Mouse (Mus musculus): ENCODE measurements around the gene Rpp38. TPM values are rescaled to one million over a fixed set of nuclear protein-coding genes. Genes with fewer than 3 reads are reported as not detected.

The Rpp38 gene
- polyA plus RNA-seq, 2 experiments, result 9.9 to 14.4 TPM

DNA sequence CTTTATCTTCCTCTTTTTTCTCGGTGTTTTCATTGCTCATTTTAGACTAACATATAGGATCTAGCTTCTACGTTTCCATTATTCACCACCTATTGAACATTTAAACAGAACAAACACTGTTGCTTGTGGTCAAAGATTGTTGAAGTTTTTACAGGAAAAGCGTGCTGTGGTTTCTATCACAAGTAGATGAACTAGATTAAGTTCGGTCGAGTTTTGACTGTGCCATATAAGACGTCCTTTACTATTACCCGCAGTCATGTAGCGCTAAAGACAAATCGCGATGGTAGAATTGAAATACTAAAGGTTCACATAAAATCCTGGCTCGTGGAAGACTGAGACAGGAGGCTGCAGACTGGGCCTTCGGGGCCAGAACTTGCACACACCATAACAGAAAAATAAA, 1.3 kb upstream of the Rpp38 start:
- TF ChIP-seq EP300 (IDR thresholded peaks at IDR 0.05; ENCODE audit: low read depth) (no peak), CTCF (IDR thresholded peaks at IDR 0.05; ENCODE audit: low read depth) (no peak)
- ATAC-seq (ENCODE audit: insufficient read depth) (no peak), DNase-seq (ENCODE audit: low read depth in 3 of 3, low spot score in 3 of 3) (no peak)
- Histone ChIP-seq H3K27me3 (ENCODE audit: control insufficient read depth, insufficient read depth, low read length) (no peaks in the 10 kb centered on the region), H3K4me1 (replicated peaks; ENCODE audit: control insufficient read depth in 2 of 2, insufficient read depth in 2 of 2, low read length in 1 of 2) (peaks cover 0 to 18% of the 10 kb centered on the region in 2 experiments; a peak in 3 of 4 replicates), H3K9me3 (ENCODE audit: control insufficient read depth, low read length) (no peaks in the 10 kb centered on the region), H3K4me3 (ENCODE audit: insufficient read depth in 1 of 2, low read depth in 2 of 2, low read length in 2 of 2) (no peak overlapping the region), H3K27ac (no peak overlapping the region), H3K36me3 (replicated peaks; ENCODE audit: control insufficient read depth, insufficient read depth, low read depth) (peaks cover 6% of the 10 kb centered on the region), H3K9ac (replicated peaks) (no peak overlapping the region), H3K4me2 (ENCODE audit: low read depth) (peak overlapping the region; percentile 96; the same call in 1 of the 2 replicates)
- 70% methylated on average over 12 of the region's 12 CpGs for WGBS (ENCODE audit: insufficient replicate concordance)

DNA sequence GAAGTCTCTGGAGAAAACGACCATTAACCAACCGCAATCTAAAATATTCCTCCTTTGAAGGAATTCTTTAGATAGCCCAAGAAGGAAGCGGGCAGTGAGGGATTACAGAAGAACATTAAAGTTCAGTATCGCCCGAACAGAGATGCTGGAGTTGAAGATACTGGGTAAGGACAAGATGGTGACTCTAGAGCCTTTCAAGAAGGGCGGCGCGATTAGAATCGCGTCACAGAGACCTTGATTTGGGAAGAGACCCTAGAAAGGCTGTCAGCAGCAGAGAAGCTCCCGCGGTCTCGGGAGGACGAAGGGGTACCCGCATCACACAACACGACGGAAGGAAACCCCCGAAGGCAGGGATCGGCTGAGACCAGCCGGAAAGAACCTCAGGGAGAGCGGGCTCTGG, 387 bp downstream of the Rpp38 start:
- Histone ChIP-seq H3K4me2 (ENCODE audit: low read depth) (peak overlapping the region; percentile 96), H3K9me3 (ENCODE audit: control insufficient read depth, low read length) (no peaks in the 10 kb centered on the region), H3K9ac (replicated peaks) (peak overlapping the region; percentile 71), H3K27ac (peak overlapping the region; percentile 13; the same call in 1 of the 2 replicates), H3K36me3 (replicated peaks; ENCODE audit: control insufficient read depth, insufficient read depth, low read depth) (peaks cover 14% of the 10 kb centered on the region), H3K4me3 (ENCODE audit: insufficient read depth in 1 of 2, low read depth in 2 of 2, low read length in 2 of 2) (peak overlapping the region; percentile 64 to 94), H3K4me1 (replicated peaks; ENCODE audit: control insufficient read depth in 2 of 2, insufficient read depth in 2 of 2, low read length in 1 of 2) (peaks cover 0 to 18% of the 10 kb centered on the region in 2 experiments; a peak in 3 of 4 replicates), H3K27me3 (ENCODE audit: control insufficient read depth, insufficient read depth, low read length) (no peaks in the 10 kb centered on the region)
- peak in 2 of 3 experiments; percentile 22 to 39 for DNase-seq (ENCODE audit: low read depth in 3 of 3, low spot score in 3 of 3)
- ATAC-seq (ENCODE audit: insufficient read depth), result peak; percentile 4
- WGBS (ENCODE audit: insufficient replicate concordance), result under 1% methylated on average over 21 of the region's 21 CpGs
- TF ChIP-seq EP300 (IDR thresholded peaks at IDR 0.05; ENCODE audit: low read depth), result no peak
- no peak for TF ChIP-seq CTCF (IDR thresholded peaks at IDR 0.05; ENCODE audit: low read depth)

DNA sequence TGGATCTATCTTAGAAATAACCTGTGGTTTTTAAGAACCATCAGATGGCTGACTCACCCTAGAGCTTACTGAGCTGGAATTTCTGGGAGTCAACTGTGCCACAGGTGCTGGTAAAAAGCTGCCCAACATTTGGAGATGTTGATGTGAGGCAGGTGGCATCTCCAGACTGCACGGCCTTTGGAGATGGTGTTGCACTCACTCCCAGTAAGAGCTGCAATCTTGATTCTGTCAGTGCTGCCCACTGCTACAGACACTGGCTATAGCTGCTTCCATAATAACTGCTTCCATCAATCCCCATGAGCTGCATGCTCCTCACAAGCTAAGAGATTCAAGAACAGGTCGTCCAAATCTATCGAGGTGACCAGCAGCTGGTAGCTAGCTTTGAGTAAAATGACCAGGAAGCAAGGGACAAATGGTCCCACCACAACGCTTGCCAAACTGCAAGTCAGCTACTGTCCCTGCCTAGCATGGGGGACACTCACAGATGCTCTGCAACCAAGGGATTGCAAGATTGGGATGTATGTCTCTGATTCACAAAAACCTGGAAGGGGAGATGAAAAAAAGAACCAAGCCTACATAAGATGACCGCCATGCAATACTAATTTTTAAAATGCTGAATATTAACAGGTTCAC, 1.3 kb downstream of the Rpp38 start:
- TF ChIP-seq CTCF (IDR thresholded peaks at IDR 0.05; ENCODE audit: low read depth) (no peak), EP300 (IDR thresholded peaks at IDR 0.05; ENCODE audit: low read depth) (no peak)
- no peak overlapping the region for H3K27ac ChIP-seq
- peak overlapping the region; percentile 96 for H3K4me2 ChIP-seq (ENCODE audit: low read depth)
- peak overlapping the region; percentile 52 to 64 for H3K4me3 ChIP-seq (ENCODE audit: insufficient read depth in 1 of 2, low read depth in 2 of 2, low read length in 2 of 2)
- H3K9me3 ChIP-seq (ENCODE audit: control insufficient read depth, low read length), result no peaks in the 10 kb centered on the region
- no peak for DNase-seq (ENCODE audit: low read depth in 3 of 3, low spot score in 3 of 3)
- H3K27me3 ChIP-seq (ENCODE audit: control insufficient read depth, insufficient read depth, low read length), result no peaks in the 10 kb centered on the region
- no peak for ATAC-seq (ENCODE audit: insufficient read depth)
- 46% methylated on average over 5 of the region's 5 CpGs for WGBS (ENCODE audit: insufficient replicate concordance)
- peaks cover 0 to 16% of the 10 kb centered on the region in 2 experiments; a peak in 3 of 4 replicates for H3K4me1 ChIP-seq (replicated peaks; ENCODE audit: control insufficient read depth in 2 of 2, insufficient read depth in 2 of 2, low read length in 1 of 2)
- H3K36me3 ChIP-seq (replicated peaks; ENCODE audit: control insufficient read depth, insufficient read depth, low read depth), result peaks cover 14% of the 10 kb centered on the region
- peak overlapping the region; percentile 71 for H3K9ac ChIP-seq (replicated peaks)

DNA sequence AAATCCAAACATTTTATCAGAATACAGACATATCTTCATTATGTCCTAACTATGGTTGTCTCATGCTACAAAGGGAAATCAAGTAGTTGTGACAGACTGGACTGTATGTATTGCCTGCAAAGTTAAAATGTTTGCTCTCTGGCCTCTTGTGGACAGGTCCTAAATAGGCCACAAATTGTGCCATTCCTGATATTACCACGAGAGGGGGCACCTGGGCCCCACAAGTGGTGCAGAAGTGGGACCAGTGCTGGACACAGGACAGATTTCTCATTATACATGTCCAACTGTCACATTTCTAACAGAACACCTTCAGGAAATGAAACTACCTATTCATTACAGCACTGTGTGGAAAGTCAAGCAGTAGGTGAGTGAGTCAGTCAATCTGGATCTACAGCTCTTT, 5.1 kb downstream of the Rpp38 start:
- Histone ChIP-seq H3K4me3 (ENCODE audit: insufficient read depth in 1 of 2, low read depth in 2 of 2, low read length in 2 of 2) (no peak overlapping the region), H3K36me3 (replicated peaks; ENCODE audit: control insufficient read depth, insufficient read depth, low read depth) (peaks cover 34% of the 10 kb centered on the region), H3K9me3 (ENCODE audit: control insufficient read depth, low read length) (no peaks in the 10 kb centered on the region), H3K9ac (replicated peaks) (no peak overlapping the region), H3K27ac (no peak overlapping the region), H3K4me2 (ENCODE audit: low read depth) (no peak overlapping the region), H3K4me1 (replicated peaks; ENCODE audit: control insufficient read depth in 2 of 2, insufficient read depth in 2 of 2, low read length in 1 of 2) (peaks cover 0 to 9% of the 10 kb centered on the region in 2 experiments; a peak in 2 of 4 replicates), H3K27me3 (ENCODE audit: control insufficient read depth, insufficient read depth, low read length) (no peaks in the 10 kb centered on the region)
- WGBS (ENCODE audit: insufficient replicate concordance), result 11% methylated on average over 1 of the region's 1 CpGs
- TF ChIP-seq EP300 (IDR thresholded peaks at IDR 0.05; ENCODE audit: low read depth), result no peak
- peak; percentile 82 for TF ChIP-seq CTCF (IDR thresholded peaks at IDR 0.05; ENCODE audit: low read depth)
- peak in 2 of 3 experiments; percentile 47 to 48 for DNase-seq (ENCODE audit: low read depth in 3 of 3, low spot score in 3 of 3)
- ATAC-seq (ENCODE audit: insufficient read depth), result no peak

DNA sequence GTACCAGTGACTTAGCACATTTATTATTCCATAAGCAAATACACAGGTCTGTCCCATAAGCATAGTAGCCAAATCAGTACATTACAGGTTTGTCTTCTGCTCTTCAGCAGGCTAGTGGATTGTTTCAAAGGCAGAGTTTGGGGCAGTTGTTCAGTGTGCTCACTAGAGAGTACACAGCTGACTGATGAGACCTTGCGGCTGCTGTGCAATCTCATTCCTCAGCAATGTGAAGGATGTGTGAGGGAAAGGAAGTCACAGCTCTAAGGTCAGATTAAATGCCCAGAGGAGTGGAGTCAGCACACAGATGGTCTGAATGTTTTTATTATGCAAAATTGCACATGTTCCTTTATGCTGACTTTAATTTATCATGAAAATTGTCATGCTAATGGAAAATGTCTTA, 5.9 kb downstream of the Rpp38 start:
- no peak overlapping the region for H3K4me3 ChIP-seq (ENCODE audit: insufficient read depth in 1 of 2, low read depth in 2 of 2, low read length in 2 of 2)
- no peak overlapping the region for H3K9ac ChIP-seq (replicated peaks)
- H3K9me3 ChIP-seq (ENCODE audit: control insufficient read depth, low read length), result no peaks in the 10 kb centered on the region
- H3K4me1 ChIP-seq (replicated peaks; ENCODE audit: control insufficient read depth in 2 of 2, insufficient read depth in 2 of 2, low read length in 1 of 2), result peaks cover 0 to 9% of the 10 kb centered on the region in 2 experiments; a peak in 2 of 4 replicates
- H3K27me3 ChIP-seq (ENCODE audit: control insufficient read depth, insufficient read depth, low read length), result no peaks in the 10 kb centered on the region
- WGBS (ENCODE audit: insufficient replicate concordance), result 88% methylated on average over 1 of the region's 1 CpGs
- H3K4me2 ChIP-seq (ENCODE audit: low read depth), result no peak overlapping the region
- no peak overlapping the region for H3K27ac ChIP-seq
- no peak for ATAC-seq (ENCODE audit: insufficient read depth)
- peaks cover 34% of the 10 kb centered on the region for H3K36me3 ChIP-seq (replicated peaks; ENCODE audit: control insufficient read depth, insufficient read depth, low read depth)
- DNase-seq (ENCODE audit: low read depth in 3 of 3, low spot score in 3 of 3), result no peak
- no peak for TF ChIP-seq EP300 (IDR thresholded peaks at IDR 0.05; ENCODE audit: low read depth)
- no peak for TF ChIP-seq CTCF (IDR thresholded peaks at IDR 0.05; ENCODE audit: low read depth)

Data from liver, embryonic 14.5 days (tissue).